Mouse (Mus musculus) yolk sac, embryonic 10.5 days (tissue): ENCODE results near the gene Scap.
"Not testable (repeated sequence)": the region's sequence is repeated elsewhere in the genome, so short reads cannot be mapped to it uniquely, and the experiment has no call there.

Experiments used
- DNase-seq: peaks from one replicate; pipeline ENCODE4 v3.0.0-alpha.2; 2017; ENCODE audit warnings: low spot score

Scap gene

GRCm38 (mm10) chr9:110384369-110384929, 51.4 kb downstream of the Scap start:
- no peak for DNase-seq

- DNase-seq = no peak
Observed at GRCm38 (mm10) chr9:110388011-110388410, 54.9 kb downstream of the Scap start.

- no peak for DNase-seq
Observed at GRCm38 (mm10) chr9:110390843-110391242, 57.8 kb downstream of the Scap start.

DNA sequence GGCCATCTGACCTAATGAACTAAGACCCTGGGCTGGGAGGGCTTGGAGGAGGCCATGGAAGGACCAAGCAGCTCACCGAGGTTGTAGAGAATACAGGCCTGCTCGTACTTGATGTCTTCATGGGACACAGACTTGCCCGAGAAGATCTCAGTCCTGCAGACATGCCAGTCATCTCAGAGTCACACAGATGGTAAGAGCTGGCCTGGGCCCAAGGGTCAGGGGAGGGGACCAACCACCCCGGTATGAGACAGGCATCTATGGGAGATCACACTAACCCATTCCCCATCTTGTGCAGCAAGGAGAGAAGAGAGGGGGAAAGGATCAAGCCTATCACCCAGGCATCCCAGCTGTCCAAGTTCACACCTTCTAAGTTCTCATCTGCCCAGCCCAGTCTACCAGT, 60.2 kb downstream of the Scap start:
- no peak for DNase-seq

GRCm38 (mm10) chr9:110400650-110401049, 67.6 kb downstream of the Scap start:
- DNase-seq = no peak

DNA sequence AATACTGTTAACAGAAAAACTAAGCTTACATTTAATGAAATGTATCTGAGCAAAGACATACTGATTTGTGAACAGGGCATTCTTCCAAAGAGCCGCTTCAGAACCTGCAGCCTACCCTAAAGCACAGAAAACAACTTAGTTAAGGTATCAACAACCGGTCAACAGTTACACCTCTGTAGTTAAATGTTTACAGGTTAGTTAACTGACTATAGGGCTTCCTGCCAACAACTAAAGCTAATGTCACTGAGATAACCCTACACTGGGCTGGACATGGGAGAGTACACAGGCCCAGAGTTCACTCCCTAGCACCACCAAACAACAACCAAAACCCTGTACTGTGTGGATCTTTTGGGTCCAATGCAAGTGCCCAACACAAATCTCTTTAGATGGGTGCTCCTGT, 69.6 kb downstream of the Scap start:
- no peak for DNase-seq

- DNase-seq = not testable (repeated sequence)
Observed at GRCm38 (mm10) chr9:110403240-110403639, 70.2 kb downstream of the Scap start.

DNA sequence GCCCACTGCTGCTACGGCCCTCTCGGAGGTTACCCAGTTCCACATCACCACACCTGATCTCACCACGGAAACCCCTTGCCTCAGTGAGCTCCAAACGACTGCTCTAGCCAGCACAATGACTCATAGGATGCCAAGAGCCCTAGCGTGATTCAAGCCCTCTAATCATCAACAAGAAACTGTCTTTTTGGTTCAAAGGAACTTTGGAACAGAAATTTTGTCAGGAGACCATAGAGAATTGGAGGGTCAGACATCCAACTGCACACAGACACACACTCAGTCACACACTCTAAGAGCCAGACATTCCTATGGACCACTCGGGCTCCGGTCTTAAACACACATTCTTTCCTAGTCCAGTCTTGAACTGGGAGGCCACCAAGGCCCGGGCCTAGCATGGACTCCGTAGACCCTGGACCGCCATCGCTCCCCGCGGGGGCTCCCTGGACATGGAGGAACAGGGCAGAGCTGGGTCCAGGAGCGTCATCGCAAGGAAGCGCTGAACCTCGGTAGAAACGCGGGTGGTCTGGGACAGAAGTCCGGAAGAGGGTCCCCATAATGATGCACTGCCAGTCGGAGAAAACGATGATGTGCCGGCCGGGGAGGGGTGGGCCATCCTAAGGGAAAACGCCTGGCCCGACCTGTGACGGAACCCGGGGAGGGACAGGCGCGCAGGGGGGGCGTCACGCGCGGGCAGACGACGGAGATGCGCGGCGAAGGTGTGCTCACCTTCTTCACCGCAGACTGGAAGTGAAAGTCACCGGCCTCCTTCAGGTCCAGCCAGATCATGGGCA, 74.4 kb downstream of the Scap start:
- no peak for DNase-seq

DNA sequence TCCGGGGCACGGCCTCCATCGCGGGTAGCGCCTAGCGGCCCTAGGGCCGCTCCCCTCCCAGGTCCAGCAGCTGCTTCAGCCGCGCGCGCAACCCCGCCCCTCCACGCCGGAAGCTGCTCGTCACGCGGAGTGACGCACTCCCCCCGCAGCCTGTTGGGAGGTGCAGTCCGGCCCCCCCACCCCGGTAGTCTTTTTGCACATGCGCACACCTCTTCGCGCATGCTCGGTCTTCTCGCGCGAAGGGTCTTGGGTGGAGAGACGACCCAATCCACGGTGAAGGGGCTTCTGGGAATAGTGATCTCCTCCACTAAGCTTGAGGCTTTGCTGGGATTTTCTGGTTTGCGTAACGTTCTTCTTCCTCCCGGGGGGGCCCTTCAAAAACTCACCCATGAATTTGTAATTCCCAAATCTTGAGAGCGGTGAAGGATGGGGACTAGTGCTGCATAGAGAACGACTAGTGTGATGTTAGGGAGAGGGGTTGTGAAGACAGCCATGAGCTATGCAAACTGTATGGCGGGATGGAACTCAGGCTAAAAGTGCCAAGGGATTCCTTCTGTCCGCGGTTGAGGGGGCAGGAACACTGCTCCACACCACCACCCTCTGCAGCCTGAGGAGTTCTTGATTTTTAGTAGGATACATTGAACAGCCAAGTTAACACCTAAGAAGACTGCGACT, 75.1 kb downstream of the Scap start, which contains the start of gene Ptpn23:
Gene Ptpn23, minus strand, starts transcription at position 115 of the 675 bp plus-strand sequence.
- peak; percentile 98 for DNase-seq

- peak; percentile 70 for DNase-seq
Observed at GRCm38 (mm10) chr9:110410908-110411887, 78.1 kb downstream of the Scap start.

GRCm38 (mm10) chr9:110412926-110413325, 79.8 kb downstream of the Scap start:
- no peak for DNase-seq

GRCm38 (mm10) chr9:110413785-110414184, 80.7 kb downstream of the Scap start:
- no peak for DNase-seq

DNA sequence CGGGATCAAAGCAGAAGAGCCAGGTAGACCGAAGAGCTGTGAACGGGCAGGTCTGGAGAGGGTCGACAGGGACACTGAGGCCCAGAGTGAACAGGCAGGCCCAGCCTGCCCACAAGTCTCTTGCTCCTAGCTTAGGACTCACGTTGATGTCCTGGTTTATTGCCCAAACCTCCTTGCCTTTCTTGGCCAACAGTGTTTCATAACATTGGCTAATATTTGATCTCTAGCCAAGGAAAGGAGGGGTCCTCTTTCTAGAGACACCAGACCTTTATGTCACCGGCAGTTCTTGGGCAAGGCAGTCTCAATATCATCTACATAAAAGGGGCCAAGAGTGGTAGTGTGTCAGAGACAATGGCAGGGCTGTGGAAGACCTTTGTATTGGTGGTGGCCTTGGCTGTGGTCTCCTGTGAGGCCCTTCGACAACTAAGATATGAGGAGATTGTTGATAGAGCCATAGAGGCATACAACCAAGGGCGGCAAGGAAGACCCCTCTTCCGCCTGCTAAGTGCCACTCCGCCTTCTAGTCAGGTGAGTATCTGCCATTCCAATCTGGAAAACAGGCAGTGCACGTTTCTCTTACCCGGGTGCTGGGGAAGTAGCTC, 86.5 kb downstream of the Scap start, which contains the start of gene Ngp:
Gene Ngp, plus strand, starts transcription at position 237 of the 602 bp plus-strand sequence.
- no peak for DNase-seq

GRCm38 (mm10) chr9:110431241-110431640, 98.2 kb downstream of the Scap start:
- DNase-seq = no peak

DNA sequence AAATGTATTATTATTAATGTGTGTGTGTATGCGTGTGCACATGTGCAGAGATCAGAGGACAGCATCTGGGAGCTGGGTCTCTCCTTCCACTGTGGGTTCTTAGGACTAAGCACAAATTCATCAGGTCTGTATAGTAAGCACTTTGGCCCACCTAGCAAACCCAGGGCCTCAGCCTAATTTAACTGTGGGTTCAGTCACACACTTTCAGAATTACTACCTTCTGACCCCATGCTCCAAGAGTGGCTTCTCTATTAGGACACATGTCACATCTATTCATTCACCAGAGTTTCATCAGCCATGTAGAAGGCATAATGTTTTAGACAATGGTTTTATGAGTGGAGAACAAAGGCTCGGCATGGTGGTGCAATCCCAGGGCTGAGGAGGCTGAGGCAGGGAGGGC, 100.0 kb downstream of the Scap start:
- DNase-seq = no peak
